Mouse (Mus musculus) gastrocnemius, postnatal 14 days (tissue): ENCODE data around the gene Zfp512b. TPM values are rescaled to one million over a fixed set of nuclear protein-coding genes. Genes with fewer than 3 reads are reported as not detected.

Experiments used
- DNase-seq: peaks from one replicate; pipeline ENCODE4 v3.0.0; 2021; ENCODE audit warnings: mixed read lengths
- intact Hi-C: fragments of 180-260 bp; cut with DNase I; formaldehyde crosslinking; loops from one replicate; pipeline ENCODE4 v1.15.1; 2025; ENCODE audit warnings: low total_unique reads
- total RNA-seq, 2 experiments: library from RNA; stranded (reverse); gene quantifications; 2 replicates each; pipeline ENCODE4 v1.2.3; 2021

The Zfp512b gene
- total RNA-seq, 2 experiments from 2014 or later = 20.5 to 20.9 TPM

DNA sequence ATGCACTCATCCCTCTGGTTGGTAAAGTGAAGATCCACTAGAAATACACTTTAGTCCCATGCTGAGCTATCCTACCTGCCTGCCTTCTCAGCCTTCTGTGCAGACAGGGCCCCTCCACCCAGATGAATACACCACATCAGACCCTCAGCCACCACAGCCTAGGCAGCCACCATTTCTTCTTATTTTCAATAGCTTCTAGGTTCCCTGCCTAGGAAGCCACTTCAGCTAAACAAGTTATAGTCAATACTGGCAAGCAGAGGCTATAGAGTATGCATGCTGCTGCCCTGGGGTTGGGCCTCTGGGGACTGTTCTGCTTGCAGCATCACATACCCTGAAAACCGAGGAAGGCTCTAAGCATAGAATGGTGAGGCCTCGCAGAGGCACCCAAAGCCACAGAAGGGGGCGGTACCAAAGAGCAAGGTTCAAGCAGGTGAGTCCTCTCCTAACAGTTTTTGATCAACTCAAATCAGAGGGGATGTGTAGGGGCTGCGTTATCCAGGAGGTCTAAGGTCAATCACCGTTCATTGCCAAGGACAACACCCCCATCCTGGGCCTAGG lies 996 bp downstream of the Zfp512b start, which contains the start of gene Prpf6:
Gene Prpf6 (plus strand): TSS at position 341 of the 558 bp plus-strand sequence.
- intact Hi-C loops = no loop called here
- no peak for DNase-seq

DNA sequence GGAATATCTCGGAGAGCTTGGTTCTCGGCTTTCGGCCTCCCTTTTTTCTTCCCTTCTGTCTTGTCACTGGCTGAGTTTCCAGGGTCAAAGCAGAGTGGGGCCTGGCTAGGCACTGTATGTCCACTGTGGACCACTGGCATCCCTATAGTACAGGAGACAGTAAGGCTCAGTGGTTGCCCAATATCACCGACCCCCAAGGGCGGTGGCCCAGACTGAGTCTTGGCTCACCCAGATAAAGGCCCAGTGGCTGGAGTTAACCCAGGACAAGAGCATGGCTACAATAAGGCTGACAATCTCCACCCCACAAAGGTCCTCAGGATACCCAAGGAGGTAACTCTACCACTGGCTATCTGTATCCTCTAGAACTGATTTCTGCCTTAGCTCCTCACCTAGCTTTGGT lies 2.1 kb downstream of the Zfp512b start:
- intact Hi-C loops = no loop called here
- DNase-seq = no peak

DNA sequence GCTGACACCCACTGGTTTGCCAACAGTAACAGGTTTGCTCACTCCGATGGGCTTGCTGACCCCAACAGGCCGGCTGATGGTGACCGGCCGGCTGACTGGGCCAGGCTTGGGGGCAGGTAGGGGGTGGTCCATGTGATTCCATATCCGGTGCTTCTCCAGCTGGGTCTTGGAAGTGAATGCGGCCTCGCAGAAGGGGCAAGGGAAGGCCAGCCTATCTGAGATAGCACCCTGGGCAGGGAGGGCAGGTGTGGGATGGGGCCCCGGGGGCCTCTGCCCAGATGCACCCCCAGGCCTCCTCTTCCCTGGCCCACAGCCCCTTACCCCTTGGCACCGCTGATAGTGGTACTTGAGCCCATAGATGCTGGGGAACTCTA lies 2.9 kb downstream of the Zfp512b start:
- DNase-seq = no peak
- intact Hi-C loops = no loop called here

DNA sequence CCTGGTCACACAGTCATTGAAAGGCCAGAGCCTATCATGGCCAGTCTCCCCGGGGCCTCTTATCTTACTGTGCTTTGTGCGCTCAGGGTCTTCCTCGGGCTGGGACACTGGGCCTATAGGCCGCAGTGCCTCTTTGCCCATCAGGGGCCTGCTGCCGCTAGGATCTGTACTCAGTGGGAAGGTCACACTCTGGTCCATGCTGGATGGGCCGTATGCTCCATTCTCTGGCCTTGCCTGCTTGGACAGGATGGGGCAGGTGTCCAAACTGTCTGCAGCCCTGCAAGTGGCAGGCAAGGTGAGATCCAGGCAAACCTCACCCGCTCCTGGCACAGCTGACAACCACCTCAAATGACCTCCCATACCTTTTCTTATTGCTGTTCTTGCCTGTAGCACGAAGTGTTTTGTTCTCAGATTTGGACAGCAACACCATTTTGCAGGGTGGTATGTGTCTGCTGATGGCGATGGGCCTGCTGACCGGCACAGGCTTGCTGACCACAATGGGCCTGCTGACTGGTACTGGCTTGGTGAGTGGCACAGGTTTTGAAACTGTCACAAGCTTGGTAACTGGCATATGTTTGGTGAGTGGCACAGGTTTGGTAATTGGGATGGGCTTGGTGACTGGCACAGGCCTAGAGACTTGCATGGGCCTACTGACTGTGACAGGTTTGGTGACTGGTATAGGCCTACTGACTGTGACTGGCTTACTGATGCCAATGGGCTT lies 3.4 kb downstream of the Zfp512b start:
- no peak for DNase-seq
- intact Hi-C loops = no loop called here

DNA sequence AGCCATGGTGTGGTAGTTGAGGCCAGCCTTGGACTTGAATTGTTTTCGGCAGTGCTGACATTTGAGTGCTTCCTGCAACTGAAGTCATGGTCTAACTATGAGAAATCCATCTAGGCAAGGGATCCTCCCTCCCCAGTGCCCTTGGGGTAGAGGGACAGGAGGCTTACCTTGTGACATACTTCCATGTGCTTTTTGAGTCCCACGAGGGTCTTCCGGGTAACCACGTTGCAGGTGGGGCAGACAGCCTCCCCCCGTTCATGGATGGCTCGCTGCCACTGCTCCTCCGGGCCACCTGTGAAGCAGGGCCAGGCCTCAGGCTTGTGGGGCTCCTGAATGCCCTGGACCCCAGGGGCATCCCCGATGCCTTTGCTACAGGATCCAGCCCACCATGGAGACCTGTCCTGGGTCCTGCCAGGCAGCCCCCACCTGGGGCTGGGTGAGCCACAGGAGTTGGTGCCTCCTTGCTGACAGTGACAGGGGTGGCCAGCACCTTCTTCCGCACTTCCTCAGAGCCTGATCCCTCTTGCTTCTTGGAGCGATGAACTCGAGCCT lies 4.3 kb downstream of the Zfp512b start:
- no peak for DNase-seq
- intact Hi-C loops = no loop called here

DNA sequence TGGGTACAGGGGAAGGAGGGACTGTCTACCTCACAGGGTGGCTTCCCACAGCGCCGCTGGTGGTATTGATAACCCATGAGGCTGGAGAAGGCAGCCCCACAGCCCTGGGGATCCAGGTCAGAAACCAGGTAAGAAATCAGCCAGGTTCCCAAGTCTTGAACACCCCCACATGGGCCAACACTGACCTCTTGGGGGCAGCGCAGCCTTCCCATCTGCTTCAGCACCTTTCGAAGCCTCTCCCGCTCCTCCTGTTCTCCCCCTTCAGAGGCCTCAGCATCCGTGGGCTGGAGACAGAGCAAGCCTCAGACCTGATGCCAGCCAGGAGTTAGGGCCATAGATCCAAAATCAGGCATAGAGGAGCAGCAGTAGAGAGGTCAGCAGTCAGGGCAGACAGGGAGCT lies 4.8 kb downstream of the Zfp512b start:
- no peak for DNase-seq
- intact Hi-C loops = no loop called here

DNA sequence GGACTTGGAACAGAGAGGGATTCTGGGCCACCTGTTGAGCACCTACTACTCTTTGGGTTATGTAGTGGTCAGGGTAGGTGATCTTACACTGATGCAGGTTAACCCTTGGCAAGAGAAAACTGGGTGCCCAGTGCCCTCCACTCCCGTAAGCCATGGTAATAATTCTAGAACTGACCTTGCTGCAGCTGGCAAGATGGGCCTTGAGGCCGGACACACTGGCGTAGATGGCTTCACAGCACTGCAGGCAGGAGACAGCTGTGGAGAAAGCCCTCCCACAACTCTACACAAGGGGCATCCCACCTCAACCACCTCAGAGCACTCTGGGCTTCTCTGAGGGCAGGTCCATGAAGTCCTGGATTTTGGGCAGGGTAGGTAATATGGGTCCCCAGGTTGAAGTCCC lies 6.5 kb downstream of the Zfp512b start:
- intact Hi-C loops = no loop called here
- no peak for DNase-seq

DNA sequence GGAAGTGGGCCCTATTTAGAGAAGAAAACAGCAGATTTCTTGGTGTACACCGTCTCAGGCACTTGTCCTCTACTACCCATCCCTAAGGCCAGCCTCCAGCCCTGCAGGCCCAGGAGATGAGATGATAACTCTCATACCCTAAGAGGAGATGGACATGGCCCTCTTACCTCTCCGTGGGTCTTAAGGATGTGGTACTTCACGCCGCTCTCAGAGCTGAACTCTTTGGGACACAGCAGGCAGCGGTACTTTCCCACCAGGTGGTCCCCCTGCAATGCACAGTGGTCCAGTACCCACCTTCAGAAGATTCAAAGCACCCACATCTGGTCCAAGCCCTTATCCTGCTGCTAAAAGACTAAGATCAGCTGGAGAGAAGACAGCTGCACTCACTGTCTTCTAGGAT lies 7.1 kb downstream of the Zfp512b start:
- intact Hi-C loops = no loop called here
- DNase-seq = no peak

DNA sequence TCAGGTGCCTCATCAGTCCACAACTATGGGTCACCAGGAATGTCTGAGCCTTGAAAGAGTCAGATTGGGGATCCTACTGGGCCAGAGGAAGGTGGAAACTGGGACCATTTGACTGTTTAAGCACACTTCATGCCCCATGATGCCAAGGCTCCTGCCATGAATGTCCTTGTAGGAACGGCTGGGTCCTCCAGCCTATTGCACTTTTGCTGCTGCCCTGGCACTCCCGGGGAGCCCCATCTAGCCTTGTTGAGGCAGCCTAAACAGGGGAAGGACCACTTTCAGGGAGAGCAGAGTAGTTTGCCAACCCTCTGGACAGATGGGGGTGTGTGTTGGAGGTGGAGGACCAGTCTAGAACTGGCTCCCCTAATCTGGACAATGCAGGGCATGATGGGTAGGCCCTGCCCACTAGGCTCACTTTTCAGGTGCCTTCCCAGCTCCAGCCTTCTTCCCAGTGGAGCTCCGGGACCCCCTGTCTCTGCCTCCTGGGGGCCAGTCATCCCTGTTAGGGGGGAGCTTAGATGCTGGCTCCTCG lies 8.1 kb downstream of the Zfp512b start, which contains the start of gene Uckl1:
Gene Uckl1 (minus strand): TSS at position 482 of the 532 bp plus-strand sequence.
- no peak for DNase-seq

DNA sequence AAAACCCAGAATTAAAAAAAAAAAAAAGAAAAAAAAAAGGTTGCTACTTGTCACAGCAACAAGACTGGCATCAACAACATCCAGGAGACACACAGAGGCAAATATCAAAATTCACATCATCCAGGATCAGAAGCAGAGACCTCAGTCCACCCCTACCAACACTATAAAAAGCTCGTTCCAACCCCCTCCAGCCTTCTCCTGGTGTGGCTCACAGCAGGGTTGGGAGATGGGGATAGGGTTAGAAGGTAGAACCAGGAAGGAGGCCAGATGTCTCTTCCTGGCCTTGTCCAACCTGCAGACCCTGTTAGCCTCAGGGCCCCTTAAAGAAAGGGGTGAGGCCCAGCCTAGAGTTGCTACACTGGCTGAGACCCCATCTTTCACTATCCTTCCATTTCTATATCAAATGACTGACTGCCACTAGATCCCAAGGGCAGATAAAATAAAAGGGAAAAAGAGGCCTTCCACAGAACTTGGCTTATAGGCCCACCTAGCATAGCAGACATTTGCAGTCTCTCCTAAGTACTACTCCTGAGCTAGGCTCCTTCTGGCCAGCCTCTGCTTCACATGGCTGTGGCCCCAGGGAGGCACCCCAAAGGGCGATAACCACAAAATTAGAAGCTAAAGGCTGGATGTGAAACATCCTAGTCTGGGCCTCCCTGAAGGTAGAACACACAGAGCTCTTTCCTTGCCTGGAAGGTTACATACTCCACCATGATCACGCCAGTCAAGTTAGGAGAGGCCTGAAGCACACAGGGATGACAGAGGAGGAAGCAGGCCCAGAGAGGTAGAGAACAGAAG lies 8.9 kb downstream of the Zfp512b start:
- intact Hi-C loops = no loop called here

More for the DNA sequence above, 8.1 kb downstream of the Zfp512b start, which contains the start of gene Uckl1:
- intact Hi-C loops = no loop called here

DNA sequence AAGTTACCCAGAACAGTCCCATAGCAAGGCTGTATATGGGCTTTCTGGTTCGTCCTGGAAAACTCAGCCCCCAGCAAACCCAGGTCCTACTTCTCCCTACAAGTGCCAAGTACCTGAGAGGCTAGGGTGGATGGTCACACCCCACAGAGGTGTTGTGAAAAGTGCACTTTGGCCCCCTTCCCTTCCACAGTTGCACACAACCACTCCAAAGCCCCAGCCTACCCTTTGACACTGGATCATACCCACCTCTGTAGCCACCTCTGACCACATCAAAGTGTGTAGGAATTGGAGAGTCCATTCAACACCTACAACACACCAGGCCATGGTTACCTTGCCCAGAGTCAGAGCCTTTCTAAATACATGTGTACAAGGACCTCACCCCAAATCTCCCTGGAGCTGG lies 9.7 kb downstream of the Zfp512b start:
- no peak for DNase-seq
- intact Hi-C loops = no loop called here

More for the DNA sequence above, 8.9 kb downstream of the Zfp512b start:
- no peak for DNase-seq

DNA sequence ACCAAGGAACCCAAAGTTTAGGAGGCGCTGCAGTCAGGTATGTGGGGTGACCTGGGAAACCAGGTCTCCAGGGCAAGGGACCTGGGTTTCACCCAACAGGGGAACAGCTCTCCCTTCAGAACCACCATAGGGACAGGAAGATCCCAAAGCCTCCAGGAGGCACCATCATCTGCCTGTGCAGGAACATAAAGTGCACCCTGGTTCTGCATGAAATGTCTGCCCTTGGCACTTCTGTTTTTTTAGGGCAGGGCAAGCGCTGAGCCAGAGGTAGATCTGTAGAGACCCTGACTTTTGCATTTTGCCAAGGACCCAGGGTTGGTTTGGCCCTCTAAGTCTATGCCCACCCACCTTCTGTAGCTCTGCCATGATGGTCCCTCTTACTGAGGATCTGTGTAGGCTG lies 10.2 kb downstream of the Zfp512b start:
- DNase-seq = no peak
- intact Hi-C loops = no loop called here

DNA sequence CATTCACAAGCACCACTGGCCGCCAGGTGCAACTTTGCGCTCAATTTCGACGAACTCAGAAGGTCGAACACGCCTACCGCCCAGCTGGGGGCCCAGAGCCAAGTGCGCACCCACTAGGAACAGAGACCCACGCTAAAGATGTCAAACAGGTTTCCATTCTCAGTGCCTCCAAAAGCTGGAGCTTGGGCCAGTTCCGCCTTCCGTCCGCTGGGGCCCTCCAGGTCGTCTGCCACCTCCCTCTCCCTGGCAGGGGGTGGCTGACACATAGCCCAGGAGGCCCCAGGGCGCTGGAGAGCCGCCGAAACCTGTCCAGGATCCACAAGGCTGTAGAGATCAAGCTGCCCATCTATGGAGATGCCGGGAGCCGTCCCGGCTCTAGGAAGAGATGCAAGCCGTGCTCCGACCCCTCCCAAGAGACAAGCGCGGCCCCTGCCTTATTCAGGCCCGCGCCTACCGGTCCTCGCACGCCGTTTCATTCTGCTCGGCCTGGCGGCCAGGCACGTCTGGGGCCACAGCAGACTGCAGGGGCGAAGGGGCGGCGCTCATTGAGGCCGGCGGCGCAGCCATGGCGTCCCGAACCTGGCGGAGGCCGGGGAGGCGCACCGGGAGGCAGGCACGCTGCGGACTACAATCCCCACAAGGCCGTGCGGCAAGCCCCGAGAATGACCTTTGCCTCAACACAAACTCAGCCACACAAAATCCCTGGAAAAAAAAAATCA lies 11.0 kb downstream of the Zfp512b start:
- intact Hi-C loops = no loop called here
- DNase-seq = peak; percentile 87

DNA sequence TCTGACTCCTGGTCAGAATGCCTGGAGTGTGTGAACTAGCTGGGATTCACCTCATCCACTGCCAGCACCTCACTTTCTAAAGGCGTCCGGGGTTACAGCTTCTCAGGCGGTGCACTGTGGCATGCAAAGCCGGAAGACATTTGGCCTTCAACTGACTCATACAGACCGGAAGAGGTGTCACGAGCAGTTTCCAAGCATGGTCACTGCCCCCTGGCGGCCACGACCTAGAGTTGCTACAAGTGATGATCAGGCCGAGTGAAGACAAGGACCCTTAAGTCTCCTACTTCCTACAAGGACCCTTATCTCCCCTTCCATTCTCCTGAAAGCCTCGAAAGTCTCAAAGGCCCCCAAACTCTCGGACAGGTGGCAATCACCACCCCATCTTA lies 11.6 kb downstream of the Zfp512b start:
- DNase-seq = peak; percentile 83
- intact Hi-C loops = no loop called here

DNA sequence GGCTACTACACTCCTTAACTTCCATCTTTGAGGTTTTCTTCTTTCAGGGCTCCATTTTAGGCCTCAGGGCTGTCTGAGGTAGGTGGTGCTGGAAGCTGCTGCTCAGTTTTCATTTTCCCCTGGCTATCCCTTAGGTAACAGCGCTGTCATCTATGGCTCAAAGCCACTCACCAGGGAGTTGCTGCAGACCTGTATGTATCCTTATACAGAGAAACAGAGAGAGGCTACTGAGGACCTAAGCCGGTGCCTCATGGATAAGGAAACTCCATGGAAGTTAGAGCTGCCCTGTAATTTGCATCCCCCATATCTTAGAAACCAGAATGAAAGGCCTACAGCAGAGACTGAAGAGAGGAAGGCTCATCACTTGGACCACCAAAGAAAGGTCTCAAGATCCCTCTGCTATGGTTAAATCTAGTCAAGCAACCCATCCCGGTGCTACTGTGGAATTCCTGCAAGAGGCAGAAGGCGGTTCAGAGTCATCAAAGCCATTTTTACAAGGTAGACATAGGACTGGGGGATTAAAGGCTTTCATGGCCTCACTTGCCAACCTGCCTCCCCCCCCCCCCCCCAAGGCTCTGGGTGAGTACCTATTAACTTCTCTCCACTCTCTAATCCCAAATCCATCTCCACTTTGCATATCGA lies 12.4 kb downstream of the Zfp512b start:
- DNase-seq = no peak
- intact Hi-C loops = no loop called here

DNA sequence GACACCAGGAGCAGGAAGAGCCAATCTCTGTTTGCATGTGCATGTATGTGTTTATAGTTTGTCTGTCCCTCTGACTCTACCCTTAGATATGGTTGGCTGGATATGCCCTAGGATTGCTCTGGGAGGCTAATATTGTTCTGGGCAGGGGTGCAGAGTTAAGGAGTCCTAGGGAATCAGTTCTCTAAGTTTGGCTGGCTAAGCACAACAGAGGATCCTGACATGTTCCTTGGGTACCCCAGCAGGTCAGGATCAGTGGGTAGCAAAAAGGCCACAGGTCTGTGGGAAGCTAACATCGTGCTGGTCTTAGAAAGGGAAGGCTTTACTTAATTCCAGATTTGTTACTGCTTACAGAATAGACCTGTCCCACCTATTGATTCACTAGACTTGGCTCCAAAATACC lies 12.9 kb downstream of the Zfp512b start:
- intact Hi-C loops = no loop called here
- DNase-seq = no peak

DNA sequence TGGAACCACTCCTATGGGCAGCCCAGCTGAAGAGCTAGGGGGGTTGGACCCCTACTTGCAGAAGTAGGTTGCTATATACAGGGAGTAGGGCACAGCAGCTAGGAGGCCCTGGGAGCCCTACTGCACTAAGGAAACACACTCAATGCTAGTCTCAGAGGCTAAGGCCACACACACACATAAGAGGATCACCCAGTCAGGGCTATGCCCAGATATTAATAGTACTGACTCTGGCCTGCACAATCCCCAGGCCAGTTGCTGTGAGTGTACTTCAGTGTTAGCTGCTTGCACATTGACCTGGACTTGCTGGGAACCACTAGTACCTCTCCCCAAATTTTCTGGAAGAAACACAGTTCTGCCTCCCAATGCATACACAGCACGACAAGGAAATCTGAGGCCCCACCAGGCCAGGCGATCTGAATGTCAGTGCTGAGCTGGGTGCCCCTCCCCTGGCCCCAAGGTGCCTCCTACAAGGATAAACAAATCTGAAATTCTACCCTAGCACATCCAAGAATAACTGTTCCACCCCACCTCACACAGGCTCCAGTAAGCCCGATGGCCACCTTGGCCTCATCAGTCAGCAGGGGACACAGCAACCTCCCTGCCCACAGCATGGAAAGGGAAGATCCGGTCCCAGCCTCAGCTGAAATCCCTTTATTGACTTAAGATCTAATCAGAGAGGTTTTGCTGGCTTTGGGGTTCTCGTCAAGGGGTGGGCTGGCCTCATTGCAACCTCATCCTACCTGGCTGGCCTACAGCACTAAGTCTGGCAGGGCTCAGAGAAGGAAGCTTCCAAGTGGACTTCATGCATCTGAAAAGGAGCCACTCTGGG lies 13.6 kb downstream of the Zfp512b start:
- DNase-seq = no peak
- intact Hi-C loops = no loop called here

DNA sequence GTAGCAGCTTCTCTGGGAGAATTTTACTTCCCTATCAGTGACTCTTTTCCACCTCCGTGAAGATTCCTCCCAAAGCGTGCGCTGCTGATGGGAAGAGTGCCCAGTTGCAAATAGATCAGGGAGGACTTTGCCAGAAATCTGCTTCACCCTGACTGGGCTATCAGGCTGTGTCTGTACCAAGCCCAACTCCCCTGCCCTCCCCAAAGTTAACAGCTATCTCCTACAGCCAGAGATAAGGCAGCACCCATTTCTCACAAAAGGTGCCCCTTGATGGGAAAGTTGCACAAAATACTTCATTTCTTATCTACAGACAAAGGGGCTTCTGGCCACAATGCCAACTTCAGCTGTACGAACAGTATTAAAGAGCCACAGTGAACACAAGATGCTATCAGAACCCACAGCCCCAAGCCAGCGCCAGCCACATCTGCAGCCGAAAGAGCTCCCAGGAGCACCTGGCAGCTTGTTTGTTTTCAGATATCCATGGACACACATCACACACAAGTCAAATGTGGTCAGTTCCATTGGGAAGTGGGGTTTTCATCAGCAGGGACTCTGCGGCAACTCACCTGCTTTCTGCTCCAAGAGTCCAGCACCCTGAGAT lies 14.5 kb downstream of the Zfp512b start:
- intact Hi-C loops = no loop called here
- DNase-seq = no peak
